Mouse (Mus musculus) layer of hippocampus, adult 9-11 months (tissue): Measurements from ENCODE around the gene 2210016L21Rik.

Experiments
- DNase-seq: peaks from one replicate; pipeline ENCODE4 v3.0.0; 2022

Gene 2210016L21Rik

GRCm38 (mm10) chr5:114948891-114949290 lies 6.9 kb downstream of the 2210016L21Rik start:
- no peak for DNase-seq

DNA sequence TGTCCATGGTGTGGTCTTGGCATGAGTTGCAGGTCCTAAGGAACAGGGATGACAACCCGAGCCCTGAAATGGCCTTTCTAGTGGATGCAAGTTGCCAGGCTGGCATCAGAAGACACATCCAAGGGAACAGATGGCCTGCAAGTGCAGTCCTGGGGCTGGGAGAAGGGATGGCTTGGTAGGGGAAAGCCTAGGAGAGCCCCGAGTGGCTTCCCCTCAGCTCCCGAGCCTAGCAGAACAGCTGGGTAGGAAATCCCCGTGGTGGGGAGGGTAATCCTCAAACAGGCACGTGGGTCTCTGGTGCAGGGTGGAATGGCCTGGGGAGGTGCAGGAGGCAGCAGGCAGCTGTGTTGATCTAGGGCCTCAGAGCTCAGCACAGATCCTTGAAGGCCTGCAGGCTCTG lies 7.4 kb downstream of the 2210016L21Rik start:
- no peak for DNase-seq

GRCm38 (mm10) chr5:114949812-114950211 lies 7.9 kb downstream of the 2210016L21Rik start:
- no peak for DNase-seq

GRCm38 (mm10) chr5:114950669-114951068 lies 8.7 kb downstream of the 2210016L21Rik start:
- no peak for DNase-seq

DNA sequence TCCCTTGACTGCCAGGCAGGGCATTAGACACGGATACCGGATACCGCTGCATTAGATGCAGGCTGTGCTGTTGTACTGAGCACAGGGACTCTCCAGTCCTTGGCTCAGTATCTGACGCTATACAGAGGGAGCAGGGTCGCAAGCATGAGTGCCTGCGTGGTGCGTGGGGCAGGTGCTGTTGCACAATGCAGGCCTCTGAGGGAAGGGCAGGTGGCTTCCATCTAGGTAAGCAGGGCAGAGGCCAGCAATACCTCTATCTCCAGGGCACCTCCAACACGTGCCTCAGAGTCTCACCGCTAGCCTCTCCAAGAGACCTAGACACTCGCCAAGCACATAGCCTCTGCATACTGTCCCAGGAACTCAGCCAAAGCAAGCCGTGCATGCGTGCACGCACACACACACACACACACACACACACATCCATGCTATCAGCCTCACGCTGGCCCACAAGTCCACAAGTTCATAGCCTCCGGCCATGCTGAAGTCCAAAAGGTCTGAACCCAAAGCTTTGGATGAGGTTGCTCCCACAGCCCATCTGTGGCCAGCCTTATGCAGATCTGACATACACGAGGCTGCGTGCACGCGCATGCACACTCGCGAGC lies 9.4 kb downstream of the 2210016L21Rik start:
- DNase-seq: no peak

DNA sequence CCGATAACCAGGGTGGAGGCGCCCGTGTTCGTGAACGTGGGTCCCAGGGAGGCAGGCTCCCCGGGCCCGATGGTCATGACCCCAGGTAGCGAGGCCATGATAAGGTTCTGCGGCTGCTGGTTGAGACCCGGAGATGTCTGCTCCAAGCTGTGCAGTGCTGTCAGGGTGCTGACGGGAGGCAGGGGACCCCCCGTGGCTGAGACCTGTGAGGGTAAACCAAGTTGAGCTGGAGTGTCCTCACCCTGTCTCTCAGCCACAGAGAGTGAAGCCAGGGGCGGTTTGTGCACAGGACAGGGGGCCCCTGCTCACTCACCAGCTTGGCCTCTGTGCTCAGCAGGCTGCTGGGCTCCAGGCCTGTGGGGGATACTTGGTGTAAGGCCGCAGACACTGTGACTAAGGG lies 11.4 kb downstream of the 2210016L21Rik start:
- DNase-seq: no peak

DNA sequence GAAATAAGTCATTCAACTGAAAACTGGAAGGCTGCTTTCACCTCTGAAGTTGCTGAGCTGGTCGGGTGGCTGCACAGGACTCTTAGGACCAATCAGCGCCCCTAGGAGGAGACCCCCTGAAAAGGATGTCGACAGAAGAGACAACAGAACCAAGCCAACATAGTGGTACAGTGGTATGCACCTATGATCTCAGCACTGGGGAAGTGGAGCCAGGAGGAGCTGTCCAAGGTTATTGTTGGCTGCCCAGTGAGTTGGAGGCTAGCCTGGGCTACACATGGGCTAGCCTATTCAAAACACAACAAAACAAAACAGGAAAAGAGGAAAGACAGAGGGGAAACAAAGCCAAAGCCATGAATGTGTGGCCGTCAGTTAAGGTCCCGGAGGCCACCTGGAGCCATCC lies 16.1 kb downstream of the 2210016L21Rik start:
- no peak for DNase-seq

DNA sequence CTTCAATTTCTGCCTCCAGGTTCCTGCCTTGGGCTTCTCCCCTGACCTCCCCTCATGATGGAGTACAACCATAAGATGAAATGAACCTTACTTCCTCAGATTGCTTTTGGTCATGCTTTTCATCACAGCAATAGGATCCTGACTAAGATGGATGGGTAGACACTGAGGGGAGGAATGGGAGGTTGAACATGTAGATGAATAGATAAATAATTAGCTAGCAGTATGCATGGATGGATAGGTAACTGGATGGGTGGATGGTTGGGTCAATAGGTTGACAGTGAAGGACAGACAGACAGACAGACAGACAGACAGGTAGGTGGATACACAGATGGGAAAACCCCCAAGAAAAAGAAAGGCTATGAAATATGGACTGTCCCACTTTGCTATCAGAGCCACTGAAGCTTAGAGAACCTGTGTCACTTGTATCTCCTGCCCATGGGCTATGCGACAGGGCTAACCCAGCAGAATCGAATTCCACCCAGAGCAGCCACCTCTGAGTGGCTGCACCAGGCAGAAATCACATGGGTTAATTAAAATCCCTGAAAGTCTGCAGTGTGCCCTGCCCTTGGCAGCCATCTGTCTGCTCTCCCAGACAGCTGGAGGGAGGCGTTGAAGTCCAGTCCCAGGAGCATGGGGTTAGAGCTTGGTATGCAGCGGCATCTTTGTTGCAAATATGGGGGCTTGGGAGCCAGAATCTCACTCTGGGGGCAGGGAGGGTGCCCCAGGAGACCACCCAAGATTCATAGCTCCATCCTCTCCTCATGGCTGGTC lies 19.8 kb downstream of the 2210016L21Rik start:
- DNase-seq: no peak

GRCm38 (mm10) chr5:114964315-114964966 lies 22.5 kb downstream of the 2210016L21Rik start:
- DNase-seq: no peak

DNA sequence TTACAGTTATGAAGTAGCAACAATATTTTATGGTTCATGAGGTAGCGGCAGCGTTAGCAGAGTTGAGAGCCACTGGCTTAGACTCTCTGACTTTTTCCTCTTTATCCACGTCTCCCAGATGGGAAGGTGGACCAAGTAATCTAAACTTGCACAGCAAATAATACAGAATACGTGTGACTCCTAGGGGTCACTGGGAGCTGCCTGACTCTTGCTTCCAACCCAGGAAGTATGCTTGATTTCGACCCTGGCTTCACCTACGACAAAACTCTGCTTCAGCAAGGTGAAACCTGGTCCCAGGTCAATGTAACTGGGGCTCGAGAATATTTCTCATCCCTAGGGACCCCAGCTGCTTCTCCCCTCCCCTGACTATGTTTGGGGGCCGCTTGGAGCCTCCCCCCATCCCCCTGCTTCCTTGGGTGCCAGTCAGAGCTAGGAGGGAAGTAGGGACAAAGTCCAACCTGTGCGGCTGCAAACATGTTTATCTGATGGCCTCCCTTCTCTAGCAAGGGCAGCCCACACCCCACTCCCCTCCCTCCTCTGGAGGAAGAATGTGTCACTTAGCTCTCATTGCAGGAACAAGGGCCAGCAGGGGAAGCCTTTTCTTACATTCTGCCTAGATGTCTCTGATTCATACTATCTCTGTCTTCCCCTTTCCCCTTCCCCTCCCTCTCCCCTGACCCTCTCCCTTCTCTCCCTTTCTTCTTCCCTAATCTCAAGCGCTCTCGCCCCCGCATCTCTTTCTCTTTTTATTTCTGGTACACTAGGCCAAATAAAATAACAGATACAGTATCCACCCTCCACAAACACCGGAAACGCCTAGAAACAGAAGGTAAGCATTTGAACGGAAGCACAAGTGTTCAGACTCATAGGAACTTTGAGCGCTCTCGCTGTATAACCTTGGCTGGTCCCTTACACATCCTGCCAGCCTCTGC lies 23.3 kb downstream of the 2210016L21Rik start:
- no peak for DNase-seq

GRCm38 (mm10) chr5:114967523-114968268 lies 25.7 kb downstream of the 2210016L21Rik start:
- no peak for DNase-seq

- DNase-seq: no peak
Measured at GRCm38 (mm10) chr5:114968651-114969050, 26.7 kb downstream of the 2210016L21Rik start.

- no peak for DNase-seq
Measured at GRCm38 (mm10) chr5:114969064-114969463, 27.1 kb downstream of the 2210016L21Rik start.

DNA sequence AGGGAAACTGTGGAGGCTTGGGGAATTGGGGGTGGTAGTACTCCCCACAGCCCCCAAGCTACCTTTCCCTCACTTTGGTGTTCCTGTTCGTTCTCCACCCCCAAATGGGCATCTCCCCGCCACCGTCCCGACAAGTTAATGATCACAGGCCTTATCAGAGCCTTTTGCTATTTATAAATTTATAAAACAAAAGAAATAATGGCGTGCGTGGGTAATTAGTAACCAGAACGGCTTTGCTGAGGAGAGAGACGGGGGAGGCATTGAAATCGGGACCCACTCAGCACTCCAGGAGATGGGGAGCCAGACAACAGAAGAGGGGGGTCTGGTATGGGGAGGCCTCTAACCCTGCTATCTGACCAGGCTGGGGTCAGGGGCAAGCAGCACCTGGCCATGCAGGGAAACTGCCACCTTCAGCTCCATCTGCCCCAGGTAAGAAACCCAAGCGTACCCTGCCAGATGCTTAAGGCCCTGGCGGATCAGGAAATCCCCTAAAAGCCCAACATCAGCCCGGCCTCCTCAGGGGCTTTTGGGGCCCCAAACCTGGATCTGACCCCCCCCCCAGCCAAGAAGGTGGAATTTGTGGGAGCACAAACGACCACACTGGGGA lies 27.8 kb downstream of the 2210016L21Rik start:
- no peak for DNase-seq

DNA sequence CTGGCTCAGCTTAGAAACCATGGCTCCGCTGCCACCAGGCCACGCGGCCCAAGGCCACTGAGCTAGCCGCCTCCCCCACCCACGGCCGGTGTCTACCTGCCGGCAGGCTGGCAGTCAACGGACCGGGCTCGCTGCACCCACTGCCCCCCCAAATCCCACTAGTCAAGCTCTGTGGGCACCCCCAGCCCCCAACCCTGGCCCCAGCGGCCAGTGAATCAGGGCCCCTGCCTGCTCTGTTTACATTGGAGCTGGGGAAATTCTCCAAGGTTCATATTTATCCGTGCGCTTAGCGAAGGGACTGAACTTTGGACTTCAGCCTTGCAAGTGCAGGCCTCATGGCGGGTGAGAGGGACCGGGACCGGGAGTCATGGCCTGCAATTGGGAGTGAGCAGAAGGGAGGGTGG lies 28.9 kb downstream of the 2210016L21Rik start, which contains the start of gene Hnf1a:
TSS of gene Hnf1a (minus strand) at position 271 of the 404 bp plus-strand sequence.
- DNase-seq: no peak

- no peak for DNase-seq
Measured at GRCm38 (mm10) chr5:114972201-114972600, 30.2 kb downstream of the 2210016L21Rik start.

DNA sequence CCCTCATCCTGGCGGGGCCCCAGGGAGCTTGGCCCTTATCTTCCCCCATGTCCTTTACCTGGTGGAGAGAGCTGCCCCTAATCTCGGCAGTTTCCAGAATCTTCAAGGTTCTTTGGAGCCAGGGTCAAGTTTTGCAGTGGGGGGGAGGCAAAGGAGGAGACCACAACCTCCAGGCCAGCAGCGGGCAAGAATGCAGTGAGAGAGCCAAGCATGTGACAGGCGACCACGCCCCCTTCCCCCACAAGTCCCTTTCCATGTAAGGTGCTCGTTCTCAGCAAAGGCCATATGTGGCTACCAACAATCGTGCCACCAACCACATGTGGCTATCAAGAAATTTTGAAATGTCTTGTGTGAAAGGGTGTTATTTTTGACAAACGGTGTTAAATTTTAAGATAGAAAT lies 31.2 kb downstream of the 2210016L21Rik start:
- no peak for DNase-seq

GRCm38 (mm10) chr5:114976935-114977334 lies 35.0 kb downstream of the 2210016L21Rik start:
- DNase-seq: no peak

DNA sequence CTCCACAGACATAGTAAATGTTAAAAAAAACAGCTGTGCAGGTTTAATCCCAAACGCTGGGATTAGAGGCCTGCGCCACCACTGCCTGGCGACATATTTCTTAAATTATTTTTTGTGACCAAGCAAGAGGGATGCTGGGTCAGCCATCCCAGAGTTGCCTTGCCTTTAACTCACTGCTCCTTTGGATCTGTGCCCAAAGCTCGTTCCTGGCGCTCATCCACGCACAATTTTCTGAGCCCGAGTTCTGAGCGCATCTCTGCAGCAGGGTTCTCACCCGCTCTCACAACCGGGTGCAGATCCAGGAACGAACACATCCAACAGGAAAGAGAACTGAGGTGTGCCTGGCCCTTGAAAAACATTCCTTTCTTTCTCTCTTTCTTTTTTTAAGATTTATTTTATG lies 36.5 kb downstream of the 2210016L21Rik start:
- DNase-seq: no peak

DNA sequence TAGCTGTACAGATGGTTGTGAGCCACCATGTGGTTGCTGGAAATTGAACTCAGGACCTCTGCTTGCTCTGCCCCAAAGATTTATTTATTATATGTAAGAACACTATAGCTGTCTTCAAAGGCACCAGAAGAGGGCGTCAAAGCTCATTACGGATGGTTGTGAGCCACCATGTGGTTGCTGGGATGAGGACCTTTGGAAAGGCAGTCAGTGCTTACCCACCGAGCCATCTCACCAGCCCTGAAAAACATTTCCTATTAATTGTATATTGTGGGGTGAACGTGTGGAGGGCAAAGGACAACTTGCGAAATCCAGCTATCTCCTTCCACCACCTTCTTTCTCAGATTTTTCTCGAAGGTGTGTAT lies 36.9 kb downstream of the 2210016L21Rik start:
- DNase-seq: no peak

GRCm38 (mm10) chr5:114979250-114980121 lies 37.5 kb downstream of the 2210016L21Rik start:
- peak; percentile 49 for DNase-seq
